Mouse (Mus musculus) liver, adult 2 months (tissue): ENCODE measurements at regions not wholly inside any gene's neighbourhood (a gene's known extent, or its start where the extent isn't known, plus 50 kb on each side); places are given as distances from the start of the nearest gene placed in this dataset.

Experiments used
- DNase-seq: peaks from one replicate; pipeline ENCODE4 v3.0.0-alpha.2; 2011; ENCODE audit warnings: low read depth, low spot score; ENCODE audit errors: extremely low read depth
- H3K27ac ChIP-seq: fragments of 200-500 bp; replicated peaks from 2 replicates; pipeline ENCODE4 v1.5.1; 2012; ENCODE audit warnings: low read depth, mild to moderate bottlenecking, control low read depth, inconsistent platforms, low read length; ENCODE audit not compliant: insufficient read depth
- H3K27me3 ChIP-seq: fragments of 200-500 bp; 2 replicates; pipeline ENCODE4 v1.6.1; 2012; ENCODE audit warnings: mild to moderate bottlenecking, moderate library complexity, low read length, inconsistent platforms; ENCODE audit not compliant: control insufficient read depth, insufficient read depth
- H3K36me3 ChIP-seq: fragments of 200-500 bp; 2 replicates; pipeline ENCODE4 v1.6.1; 2012; ENCODE audit warnings: low read length, inconsistent platforms; ENCODE audit not compliant: control insufficient read depth, insufficient read depth
- H3K4me1 ChIP-seq: fragments of 200-500 bp; 2 replicates; pipeline ENCODE4 v1.6.1; 2011; ENCODE audit warnings: low read length; ENCODE audit not compliant: control insufficient read depth, insufficient read depth
- H3K4me3 ChIP-seq: fragments of 200-500 bp; 2 replicates; pipeline ENCODE4 v1.5.1; 2011; ENCODE audit warnings: low read depth, mild to moderate bottlenecking, control low read depth, low read length, moderate library complexity; ENCODE audit not compliant: insufficient read depth
- H3K79me2 ChIP-seq: fragments of 200-500 bp; 2 replicates; pipeline ENCODE4 v1.6.1; 2012; ENCODE audit warnings: inconsistent platforms, mild to moderate bottlenecking, low read length, moderate library complexity; ENCODE audit not compliant: control insufficient read depth, insufficient read depth
- H3K9ac ChIP-seq: fragments of 200-500 bp; 2 replicates; pipeline ENCODE4 v1.6.1; 2012; ENCODE audit warnings: low read depth, mild to moderate bottlenecking, control low read depth, inconsistent platforms, low read length
- CTCF ChIP-seq: fragments of 200-500 bp; IDR thresholded peaks from 2 replicates; pipeline ENCODE4 v1.5.1; 2011; ENCODE audit warnings: low read depth, low read length, control low read depth
- POLR2A ChIP-seq: fragments of 200-500 bp; IDR thresholded peaks from 2 replicates; pipeline ENCODE4 v1.6.1; 2011; ENCODE audit warnings: low read length, control low read depth; ENCODE audit not compliant: insufficient read depth; ENCODE audit errors: extremely low read depth
- WGBS: fragments of 180-500 bp; shearing (Covaris S2); methylation state at CpG from one replicate; pipeline ENCODE4 v1.1.7; 2018; 5-methylcytosine and 5-hydroxymethylcytosine counted together

DNA sequence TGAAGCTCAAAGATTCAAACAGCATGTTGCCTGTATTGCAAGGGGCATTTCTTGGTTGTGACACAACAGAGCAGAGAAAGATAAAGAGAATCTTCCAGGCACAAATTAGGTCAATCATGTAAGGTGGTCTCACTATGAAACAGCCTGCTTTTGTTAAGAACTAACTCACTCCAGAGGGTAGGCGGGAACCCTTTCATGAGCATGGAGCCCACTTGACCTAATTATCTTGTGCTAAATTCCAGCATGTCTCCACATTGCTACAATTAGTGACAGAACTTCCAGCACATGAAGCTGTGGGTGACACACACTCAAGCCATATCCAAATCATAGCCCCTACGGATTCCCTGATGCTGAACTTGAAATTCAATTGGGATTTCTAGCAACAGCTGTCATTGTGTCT is 91.1 kb upstream of the Cadps start:
- 64% methylated on average over 2 of the region's 2 CpGs for WGBS
- no peak for TF ChIP-seq POLR2A
- no peak for TF ChIP-seq CTCF
- Histone ChIP-seq H3K27ac (no peak overlapping the region), H3K79me2 (no peaks in the 10 kb centered on the region), H3K4me1 (no peaks in the 10 kb centered on the region), H3K4me3 (no peak overlapping the region), H3K27me3 (no peaks in the 10 kb centered on the region), H3K9ac (no peak overlapping the region), H3K36me3 (no peaks in the 10 kb centered on the region)
- DNase-seq = no peak

DNA sequence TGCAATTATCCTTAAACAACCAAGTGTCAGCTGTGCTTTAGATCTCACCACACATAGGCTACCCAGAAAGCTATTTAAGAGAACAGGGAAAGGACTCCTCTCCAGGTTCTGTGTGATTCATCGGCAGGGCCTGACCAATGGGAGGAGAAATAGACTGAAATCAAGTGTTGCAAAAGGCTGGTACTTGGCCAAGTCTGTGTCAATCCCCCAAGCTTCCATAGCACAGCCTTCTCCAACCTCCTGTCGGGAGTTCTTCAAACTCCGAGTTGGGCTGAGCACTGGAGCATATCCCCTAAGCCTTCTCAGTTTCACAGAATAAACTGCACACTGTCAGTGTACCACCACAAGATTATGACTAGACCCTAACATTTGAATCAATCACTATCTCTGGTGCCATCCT is 90.5 kb upstream of the Cadps start:
- no peaks in the 10 kb centered on the region for H3K27me3 ChIP-seq
- TF ChIP-seq POLR2A (no peak), CTCF (no peak)
- H3K4me1 ChIP-seq = no peaks in the 10 kb centered on the region
- H3K27ac ChIP-seq = no peak overlapping the region
- H3K9ac ChIP-seq = no peak overlapping the region
- no peak overlapping the region for H3K4me3 ChIP-seq
- H3K79me2 ChIP-seq = no peaks in the 10 kb centered on the region
- WGBS = 92% methylated on average over 3 of the region's 3 CpGs
- DNase-seq = no peak
- no peaks in the 10 kb centered on the region for H3K36me3 ChIP-seq

DNA sequence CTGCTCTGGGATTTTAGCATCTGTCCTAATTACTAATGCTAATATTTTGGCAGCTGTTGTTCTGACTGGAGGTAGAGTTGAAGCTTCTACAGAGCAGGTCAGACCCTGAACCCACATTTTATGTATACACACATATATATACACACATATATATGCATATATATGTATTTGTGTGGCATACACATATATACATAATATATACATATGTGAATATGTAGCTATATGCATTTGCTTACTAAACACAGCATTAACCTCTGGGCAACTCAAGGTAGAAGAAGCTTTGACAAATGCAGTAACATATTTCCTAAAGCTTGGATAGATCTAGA is 54.4 kb upstream of the Cadps start:
- Histone ChIP-seq H3K27ac (no peak overlapping the region), H3K36me3 (no peaks in the 10 kb centered on the region), H3K4me1 (no peaks in the 10 kb centered on the region), H3K79me2 (no peaks in the 10 kb centered on the region), H3K27me3 (no peaks in the 10 kb centered on the region), H3K4me3 (no peak overlapping the region), H3K9ac (no peak overlapping the region)
- DNase-seq = no peak
- TF ChIP-seq POLR2A (no peak), CTCF (no peak)

DNA sequence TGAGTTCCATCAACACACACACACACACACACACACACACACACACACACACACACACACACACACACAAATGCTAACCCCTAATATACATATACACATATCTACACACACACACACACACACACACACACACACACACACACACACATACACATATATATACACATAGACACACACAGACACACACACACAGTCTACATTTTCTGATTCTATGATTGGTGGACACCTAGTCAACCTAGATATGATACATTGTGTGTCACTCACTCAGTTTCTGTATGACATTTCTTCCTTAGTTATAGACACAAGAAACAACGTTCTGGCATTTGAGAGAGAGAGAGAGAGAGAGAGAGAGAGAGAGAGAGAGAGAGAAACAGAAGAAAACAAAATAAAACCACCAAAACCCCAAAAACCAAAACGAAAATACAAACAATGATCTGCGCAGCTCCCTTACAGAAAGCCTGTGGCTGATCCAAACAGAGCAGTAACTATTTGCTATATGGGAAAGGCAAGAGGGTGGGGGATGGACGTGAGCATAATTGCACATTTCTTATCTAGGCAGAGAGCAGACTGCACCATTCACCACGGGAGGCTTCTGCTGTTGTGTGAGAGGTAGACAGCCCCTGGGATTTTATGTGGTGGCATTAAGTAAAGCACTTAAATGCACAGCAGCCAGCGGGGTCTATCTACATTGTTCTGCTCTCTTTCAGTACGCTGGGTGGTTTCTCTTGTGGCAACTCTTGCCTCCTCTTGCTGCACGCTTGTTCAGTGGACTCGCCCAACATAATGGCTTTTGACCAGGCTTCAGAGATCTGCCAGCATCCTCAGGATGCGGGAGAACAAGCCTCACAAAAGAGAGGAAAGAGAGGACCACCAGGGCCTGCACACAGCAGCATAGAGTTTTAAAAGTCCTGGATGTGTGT is 53.8 kb upstream of the Cadps start:
- TF ChIP-seq CTCF (no peak), POLR2A (no peak)
- 64% methylated on average over 10 of the region's 10 CpGs for WGBS
- no peaks in the 10 kb centered on the region for H3K79me2 ChIP-seq
- no peaks in the 10 kb centered on the region for H3K36me3 ChIP-seq
- no peak overlapping the region for H3K4me3 ChIP-seq
- no peak for DNase-seq
- H3K27me3 ChIP-seq = no peaks in the 10 kb centered on the region
- no peak overlapping the region for H3K9ac ChIP-seq
- no peaks in the 10 kb centered on the region for H3K4me1 ChIP-seq
- no peak overlapping the region for H3K27ac ChIP-seq
